Mouse (Mus musculus): ENCODE data around the gene Mex3a. TPM values are rescaled to one million over a fixed set of nuclear protein-coding genes. Genes with fewer than 3 reads are reported as not detected.

The Mex3a gene
- polyA plus RNA-seq, 1 experiment = 1.0 TPM

DNA sequence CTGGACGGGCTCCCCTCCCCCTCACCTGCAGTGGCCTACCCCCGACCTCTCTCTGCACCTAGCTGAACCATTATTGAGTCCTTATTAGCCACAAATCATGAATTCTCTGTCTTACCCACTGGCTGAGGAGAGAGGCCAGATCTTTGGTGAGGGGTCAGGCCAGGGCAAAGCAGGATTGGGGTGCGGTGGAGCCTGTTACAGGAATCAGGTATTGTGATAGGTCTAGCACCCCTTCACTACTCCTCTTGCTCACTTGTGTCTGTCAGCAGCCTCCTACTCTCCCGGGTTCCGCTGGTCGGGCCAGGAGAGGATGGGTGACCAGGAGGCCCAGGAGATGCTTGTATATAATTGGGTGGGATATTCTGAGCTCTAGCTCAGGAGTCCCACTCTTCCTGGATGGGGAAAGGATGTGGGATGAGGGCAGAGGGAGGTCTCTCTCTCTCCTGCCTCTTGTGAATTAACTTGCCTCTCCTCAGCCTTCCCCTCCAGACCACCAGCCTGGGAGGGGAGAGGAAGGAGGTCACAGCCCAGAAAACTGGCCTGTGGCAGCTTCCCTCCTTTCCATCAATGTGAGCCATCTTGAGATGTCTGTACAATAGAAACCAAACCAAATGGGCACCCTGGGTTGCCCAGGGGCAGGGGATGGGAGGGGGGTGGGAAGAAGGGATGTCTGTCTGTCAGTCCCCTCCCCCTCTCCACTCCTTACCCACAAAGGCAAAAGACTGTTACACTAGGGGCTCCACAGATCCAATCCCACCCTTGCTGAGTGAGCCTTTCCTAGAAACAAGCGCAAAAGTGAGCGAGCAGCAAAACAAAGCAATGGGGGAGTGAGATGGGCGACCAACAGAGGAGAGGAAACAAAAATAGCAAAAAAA, 6.3 kb downstream of the Mex3a start:
- Histone ChIP-seq H3K36me3 (ENCODE audit: control insufficient read depth, insufficient read depth, low read length) (no peaks in the 10 kb centered on the region), H3K4me1 (ENCODE audit: control insufficient read depth, insufficient read depth, insufficient read length) (peaks cover 2% of the 10 kb centered on the region), H3K27ac (ENCODE audit: insufficient read depth, low read length) (no peak overlapping the region), H3K4me3 (ENCODE audit: extremely low read depth, insufficient read depth, insufficient read length) (no peak overlapping the region), H3K27me3 (ENCODE audit: control insufficient read depth, insufficient read depth, low read length) (no peaks in the 10 kb centered on the region)
- DNase-seq (ENCODE audit: low read depth in 1 of 2, low spot score in 2 of 2) = no peak
- WGBS = 84% methylated on average over 9 of the region's 9 CpGs
- TF ChIP-seq POLR2A (IDR thresholded peaks at IDR 0.05; ENCODE audit: low read depth, low read length) (no peak), CTCF (IDR thresholded peaks at IDR 0.05; ENCODE audit: extremely low read depth, insufficient read depth, insufficient read length, insufficient replicate concordance) (no peak)

DNA sequence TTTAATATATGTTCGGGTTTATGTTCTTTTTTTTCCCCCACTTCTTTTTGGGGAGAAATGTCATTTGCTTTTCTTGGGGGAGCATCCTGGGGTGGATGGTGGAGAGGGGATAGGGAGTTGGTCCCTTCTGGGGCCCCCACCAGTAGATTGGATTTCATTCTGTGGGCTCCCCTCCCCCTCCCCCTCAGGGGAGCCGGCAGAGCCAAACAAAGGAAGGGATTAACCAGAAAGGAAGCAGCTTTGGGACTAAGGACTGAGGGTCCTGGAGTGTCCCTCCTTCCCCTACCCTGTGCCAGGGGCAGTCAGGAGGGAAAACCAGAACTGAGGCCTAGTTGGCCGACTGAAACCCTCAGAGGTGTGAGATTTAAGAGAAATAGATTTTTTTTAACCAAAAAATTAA, 7.2 kb downstream of the Mex3a start:
- Histone ChIP-seq H3K4me3 (ENCODE audit: extremely low read depth, insufficient read depth, insufficient read length) (no peak overlapping the region), H3K27ac (ENCODE audit: insufficient read depth, low read length) (no peak overlapping the region), H3K27me3 (ENCODE audit: control insufficient read depth, insufficient read depth, low read length) (no peaks in the 10 kb centered on the region), H3K4me1 (ENCODE audit: control insufficient read depth, insufficient read depth, insufficient read length) (peaks cover 8% of the 10 kb centered on the region), H3K36me3 (ENCODE audit: control insufficient read depth, insufficient read depth, low read length) (no peaks in the 10 kb centered on the region)
- no peak for DNase-seq (ENCODE audit: low read depth in 1 of 2, low spot score in 2 of 2)
- WGBS = 85% methylated on average over 3 of the region's 3 CpGs
- TF ChIP-seq CTCF (IDR thresholded peaks at IDR 0.05; ENCODE audit: extremely low read depth, insufficient read depth, insufficient read length, insufficient replicate concordance) = no peak
- no peak for TF ChIP-seq POLR2A (IDR thresholded peaks at IDR 0.05; ENCODE audit: low read depth, low read length)

DNA sequence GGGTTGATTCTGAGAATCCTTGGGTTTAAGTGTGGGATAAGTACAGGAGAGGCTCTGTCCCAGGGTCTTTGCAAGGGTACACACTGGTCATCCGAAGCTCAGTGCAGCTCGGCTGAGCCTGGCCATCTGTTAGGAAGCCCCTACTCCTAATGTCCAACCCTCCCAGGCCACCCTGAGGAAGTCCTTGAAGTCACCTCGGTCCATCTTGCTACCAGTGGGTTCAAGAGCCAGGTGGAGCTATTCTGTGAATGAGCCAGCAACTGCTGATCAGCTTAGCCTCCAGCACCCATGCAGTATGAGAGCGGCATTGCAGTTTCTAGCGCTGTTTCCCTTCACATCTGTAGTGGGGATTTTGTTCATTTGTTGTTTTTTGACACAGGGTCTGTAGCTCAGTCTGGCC, 7.9 kb downstream of the Mex3a start:
- TF ChIP-seq POLR2A (IDR thresholded peaks at IDR 0.05; ENCODE audit: low read depth, low read length) = no peak
- TF ChIP-seq CTCF (IDR thresholded peaks at IDR 0.05; ENCODE audit: extremely low read depth, insufficient read depth, insufficient read length, insufficient replicate concordance) = no peak
- H3K4me1 ChIP-seq (ENCODE audit: control insufficient read depth, insufficient read depth, insufficient read length) = peaks cover 13% of the 10 kb centered on the region
- H3K4me3 ChIP-seq (ENCODE audit: extremely low read depth, insufficient read depth, insufficient read length) = no peak overlapping the region
- DNase-seq (ENCODE audit: low read depth in 1 of 2, low spot score in 2 of 2) = no peak
- 82% methylated on average over 5 of the region's 5 CpGs for whole genome bisulfite sequencing
- H3K27ac ChIP-seq (ENCODE audit: insufficient read depth, low read length) = no peak overlapping the region
- no peaks in the 10 kb centered on the region for H3K36me3 ChIP-seq (ENCODE audit: control insufficient read depth, insufficient read depth, low read length)
- H3K27me3 ChIP-seq (ENCODE audit: control insufficient read depth, insufficient read depth, low read length) = no peaks in the 10 kb centered on the region

DNA sequence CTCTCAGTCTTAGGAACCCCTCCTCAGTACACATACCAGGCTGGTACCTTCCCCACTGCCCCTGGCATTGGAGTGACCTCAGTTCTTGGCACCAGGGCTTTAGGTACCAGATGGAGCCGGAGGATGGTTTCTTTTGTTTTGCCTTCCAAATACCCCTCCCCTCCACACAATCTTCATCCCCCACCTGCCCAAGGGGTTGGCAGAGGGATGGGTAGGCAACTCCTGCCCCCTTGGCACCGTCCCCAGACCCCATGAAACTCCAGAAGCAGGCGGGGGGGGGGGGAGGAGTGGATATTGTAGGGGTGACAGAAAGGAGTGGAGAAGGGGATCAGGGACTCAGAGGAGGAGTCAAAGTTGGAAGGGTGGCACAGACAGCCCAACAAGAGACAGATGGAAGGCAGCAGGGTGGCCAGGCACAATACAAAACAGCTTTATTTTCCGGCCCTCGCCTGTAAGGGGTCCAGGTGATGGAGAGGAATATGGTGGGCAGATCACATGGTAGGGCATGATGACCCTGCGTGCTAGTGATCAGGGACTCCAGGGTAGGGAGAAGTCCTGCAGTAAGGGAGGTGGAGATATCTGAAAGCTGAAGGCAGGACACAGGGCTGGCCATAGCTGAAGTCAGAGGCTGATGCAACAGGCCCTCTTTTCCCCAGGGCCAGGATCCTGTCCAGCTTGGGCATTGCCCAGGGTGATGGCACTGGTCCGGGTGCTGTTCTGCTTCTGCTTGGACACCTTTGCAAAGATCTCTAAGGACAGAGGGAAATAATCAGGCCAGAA, 9.6 kb downstream of the Mex3a start:
- DNase-seq (ENCODE audit: low read depth in 1 of 2, low spot score in 2 of 2) = no peak
- no peaks in the 10 kb centered on the region for H3K36me3 ChIP-seq (ENCODE audit: control insufficient read depth, insufficient read depth, low read length)
- 89% methylated on average over 7 of the region's 7 CpGs for WGBS
- no peaks in the 10 kb centered on the region for H3K27me3 ChIP-seq (ENCODE audit: control insufficient read depth, insufficient read depth, low read length)
- TF ChIP-seq CTCF (IDR thresholded peaks at IDR 0.05; ENCODE audit: extremely low read depth, insufficient read depth, insufficient read length, insufficient replicate concordance) = no peak
- TF ChIP-seq POLR2A (IDR thresholded peaks at IDR 0.05; ENCODE audit: low read depth, low read length) = no peak
- H3K4me3 ChIP-seq (ENCODE audit: extremely low read depth, insufficient read depth, insufficient read length) = no peak overlapping the region
- H3K27ac ChIP-seq (ENCODE audit: insufficient read depth, low read length) = no peak overlapping the region
- peaks cover 17% of the 10 kb centered on the region for H3K4me1 ChIP-seq (ENCODE audit: control insufficient read depth, insufficient read depth, insufficient read length)

DNA sequence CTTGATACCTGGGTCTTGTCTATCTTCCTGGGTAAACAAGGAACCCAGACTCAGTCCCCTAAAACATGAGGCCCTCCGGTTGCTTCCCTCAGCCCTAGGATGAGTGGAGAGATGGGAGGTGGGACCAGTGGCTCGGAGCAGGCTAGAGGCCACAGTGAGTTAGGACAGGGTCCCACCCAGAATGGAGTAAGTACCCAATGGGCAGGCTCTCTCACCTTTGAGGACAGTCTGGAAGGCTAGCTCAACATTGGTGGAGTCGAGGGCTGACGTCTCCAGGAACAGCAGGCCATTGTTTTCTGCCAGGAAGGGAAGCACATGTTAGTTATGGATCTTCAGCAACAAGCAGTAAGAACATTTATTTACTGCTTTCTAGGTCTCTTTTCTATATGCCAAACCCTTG, 10.3 kb downstream of the Mex3a start:
- H3K27ac ChIP-seq (ENCODE audit: insufficient read depth, low read length) = no peak overlapping the region
- H3K4me3 ChIP-seq (ENCODE audit: extremely low read depth, insufficient read depth, insufficient read length) = no peak overlapping the region
- H3K4me1 ChIP-seq (ENCODE audit: control insufficient read depth, insufficient read depth, insufficient read length) = peaks cover 17% of the 10 kb centered on the region
- no peaks in the 10 kb centered on the region for H3K27me3 ChIP-seq (ENCODE audit: control insufficient read depth, insufficient read depth, low read length)
- no peaks in the 10 kb centered on the region for H3K36me3 ChIP-seq (ENCODE audit: control insufficient read depth, insufficient read depth, low read length)
- 92% methylated on average over 4 of the region's 4 CpGs for WGBS
- TF ChIP-seq POLR2A (IDR thresholded peaks at IDR 0.05; ENCODE audit: low read depth, low read length) (no peak), CTCF (IDR thresholded peaks at IDR 0.05; ENCODE audit: extremely low read depth, insufficient read depth, insufficient read length, insufficient replicate concordance) (no peak)
- DNase-seq (ENCODE audit: low read depth in 1 of 2, low spot score in 2 of 2) = no peak

DNA sequence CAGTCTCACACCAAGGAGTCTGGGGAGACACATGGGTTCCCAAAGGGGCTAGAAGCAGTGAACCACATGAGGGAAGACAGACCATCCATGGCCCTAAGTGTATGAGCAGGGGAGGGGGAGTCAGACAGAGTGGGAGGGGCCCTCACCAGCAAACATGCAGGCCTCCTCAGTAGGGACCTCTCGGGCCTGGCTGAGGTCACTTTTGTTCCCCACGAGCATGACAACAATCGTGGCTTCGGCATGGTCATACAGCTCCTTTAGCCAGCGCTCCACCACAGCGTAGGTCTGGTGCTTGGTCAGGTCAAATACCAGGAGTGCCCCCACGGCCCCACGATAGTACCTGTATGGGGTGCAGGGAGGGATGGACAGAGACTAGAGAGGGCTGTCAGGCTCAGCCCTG, 11.0 kb downstream of the Mex3a start:
- 96% methylated on average over 8 of the region's 8 CpGs for WGBS

More for the DNA sequence above, 11.0 kb downstream of the Mex3a start:
- no peak overlapping the region for H3K27ac ChIP-seq (ENCODE audit: insufficient read depth, low read length)
- peaks cover 17% of the 10 kb centered on the region for H3K4me1 ChIP-seq (ENCODE audit: control insufficient read depth, insufficient read depth, insufficient read length)
- no peak for DNase-seq (ENCODE audit: low read depth in 1 of 2, low spot score in 2 of 2)
- TF ChIP-seq CTCF (IDR thresholded peaks at IDR 0.05; ENCODE audit: extremely low read depth, insufficient read depth, insufficient read length, insufficient replicate concordance) = no peak
- TF ChIP-seq POLR2A (IDR thresholded peaks at IDR 0.05; ENCODE audit: low read depth, low read length) = no peak
- no peaks in the 10 kb centered on the region for H3K36me3 ChIP-seq (ENCODE audit: control insufficient read depth, insufficient read depth, low read length)
- no peak overlapping the region for H3K4me3 ChIP-seq (ENCODE audit: extremely low read depth, insufficient read depth, insufficient read length)
- H3K27me3 ChIP-seq (ENCODE audit: control insufficient read depth, insufficient read depth, low read length) = no peaks in the 10 kb centered on the region
